Mouse (Mus musculus): Measurements from ENCODE around the gene Kat2a.

GRCm38 (mm10) chr11:100735954-100736745 lies 23.9 kb upstream of the Kat2a start:
- TF ChIP-seq CTCF (IDR thresholded peaks at IDR 0.05; ENCODE audit: low read depth) (no peak), EP300 (optimal IDR thresholded peaks at IDR 0.05) (no peak)

Measured in stomach, postnatal 0 days (tissue).